Mouse (Mus musculus): Measurements from ENCODE around the gene Lrrc8e. TPM values are rescaled to one million over a fixed set of nuclear protein-coding genes. Genes with fewer than 3 reads are reported as not detected.
A peak's percentile ranks its signal among the peaks of the same experiment; 100 is the strongest.

Gene Lrrc8e
- polyA plus RNA-seq, 1 experiment from 2014 or later, result 6.7 TPM

- no peaks in the 10 kb centered on the region for H3K9me3 ChIP-seq (ENCODE audit: control insufficient read depth, low read length)
- peak within 1 kb of the TSS; percentile 95 for H3K4me2 ChIP-seq (ENCODE audit: low read depth, low read length)
- H3K9ac ChIP-seq (ENCODE audit: low read length), result peak within 1 kb of the TSS; percentile 79
- peaks cover 11% of the 10 kb centered on the region for H3K4me1 ChIP-seq (replicated peaks; ENCODE audit: control insufficient read depth, insufficient read depth, low read length)
- peak within 1 kb of the TSS; percentile 78 for H3K4me3 ChIP-seq (ENCODE audit: low read length)
- peak within 1 kb of the TSS; percentile 71 for H3K27ac ChIP-seq (ENCODE audit: low read length)
- WGBS, result 5% methylated on average over 31 of the region's 33 CpGs
- no peaks in the 10 kb centered on the region for H3K27me3 ChIP-seq (ENCODE audit: control insufficient read depth, insufficient read depth, low read depth, low read length)
- peaks cover 21% of the 10 kb centered on the region for H3K36me3 ChIP-seq (ENCODE audit: control insufficient read depth, insufficient read depth, low read length)
- ATAC-seq (ENCODE audit: low read depth), result peak; percentile 94
These were observed 32.6 kb downstream of the Lrrc8e start, which contains the start of gene Ctxn1 for GRCm38 (mm10) chr8:4259125-4259804. TSS of gene Ctxn1 (minus strand) at chr8:4259274.

GRCm38 (mm10) chr8:4259805-4260170 lies 33.2 kb downstream of the Lrrc8e start:
- WGBS, result 76% methylated on average over 4 of the region's 4 CpGs

DNA sequence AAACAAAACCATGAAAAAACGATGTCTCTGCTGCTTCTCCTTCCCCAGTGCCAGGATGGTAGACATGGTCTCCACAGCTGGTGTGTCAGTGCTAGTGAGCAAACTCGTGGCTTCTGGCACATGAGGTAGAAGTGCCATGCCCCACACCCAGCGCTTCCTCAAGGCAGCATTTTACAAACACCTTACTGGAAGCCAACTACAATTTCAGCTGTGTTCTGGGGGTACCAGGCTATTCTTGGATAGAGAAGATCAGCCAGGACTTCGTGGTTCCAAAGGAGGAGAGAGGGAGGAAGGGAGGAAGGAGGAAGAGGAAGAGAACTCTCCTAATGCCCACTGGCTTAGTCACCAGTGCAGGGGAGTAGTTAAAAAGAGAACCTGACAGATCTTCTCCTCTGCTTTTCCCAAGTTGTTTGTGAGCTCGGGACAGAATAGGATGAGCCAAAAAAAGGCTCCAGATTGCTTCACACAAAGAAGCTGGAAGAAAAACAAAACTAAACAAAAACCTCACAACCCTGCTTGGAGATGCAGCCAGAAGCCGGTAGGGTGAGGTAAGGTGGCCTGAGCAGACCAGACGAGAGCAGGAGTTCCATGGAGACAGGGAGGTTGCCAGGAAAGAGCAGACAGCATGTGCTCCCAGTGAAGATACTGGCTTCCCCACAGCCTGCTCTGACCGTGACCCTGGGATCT lies 36.6 kb downstream of the Lrrc8e start:
- Histone ChIP-seq H3K9me3 (ENCODE audit: control insufficient read depth, low read length) (no peaks in the 10 kb centered on the region), H3K36me3 (ENCODE audit: control insufficient read depth, insufficient read depth, low read length) (peaks cover 45% of the 10 kb centered on the region), H3K4me2 (ENCODE audit: low read depth, low read length) (no peak overlapping the region), H3K27me3 (ENCODE audit: control insufficient read depth, insufficient read depth, low read depth, low read length) (no peaks in the 10 kb centered on the region), H3K9ac (ENCODE audit: low read length) (no peak overlapping the region), H3K27ac (ENCODE audit: low read length) (no peak overlapping the region), H3K4me1 (replicated peaks; ENCODE audit: control insufficient read depth, insufficient read depth, low read length) (peaks cover 5% of the 10 kb centered on the region), H3K4me3 (ENCODE audit: low read length) (no peak overlapping the region)
- no peak for ATAC-seq (ENCODE audit: low read depth)
- WGBS, result 84% methylated on average over 8 of the region's 8 CpGs

More at GRCm38 (mm10) chr8:4259805-4260170, 33.2 kb downstream of the Lrrc8e start:
- Histone ChIP-seq H3K36me3 (ENCODE audit: control insufficient read depth, insufficient read depth, low read length) (peaks cover 24% of the 10 kb centered on the region), H3K4me3 (ENCODE audit: low read length) (no peak overlapping the region), H3K27ac (ENCODE audit: low read length) (no peak overlapping the region; the same call in 1 of the 2 replicates), H3K27me3 (ENCODE audit: control insufficient read depth, insufficient read depth, low read depth, low read length) (no peaks in the 10 kb centered on the region), H3K4me1 (replicated peaks; ENCODE audit: control insufficient read depth, insufficient read depth, low read length) (peaks cover 10% of the 10 kb centered on the region), H3K4me2 (ENCODE audit: low read depth, low read length) (no peak overlapping the region), H3K9ac (ENCODE audit: low read length) (no peak overlapping the region), H3K9me3 (ENCODE audit: control insufficient read depth, low read length) (no peaks in the 10 kb centered on the region)
- ATAC-seq (ENCODE audit: low read depth), result no peak

GRCm38 (mm10) chr8:4265160-4265914 lies 38.7 kb downstream of the Lrrc8e start:
- 88% methylated on average over 15 of the region's 15 CpGs for WGBS
- Histone ChIP-seq H3K4me1 (replicated peaks; ENCODE audit: control insufficient read depth, insufficient read depth, low read length) (no peaks in the 10 kb centered on the region), H3K4me3 (ENCODE audit: low read length) (no peak overlapping the region), H3K27me3 (ENCODE audit: control insufficient read depth, insufficient read depth, low read depth, low read length) (no peaks in the 10 kb centered on the region), H3K9me3 (ENCODE audit: control insufficient read depth, low read length) (no peaks in the 10 kb centered on the region), H3K4me2 (ENCODE audit: low read depth, low read length) (no peak overlapping the region), H3K9ac (ENCODE audit: low read length) (no peak overlapping the region), H3K36me3 (ENCODE audit: control insufficient read depth, insufficient read depth, low read length) (peaks cover 53% of the 10 kb centered on the region), H3K27ac (ENCODE audit: low read length) (no peak overlapping the region)
- no peak for ATAC-seq (ENCODE audit: low read depth)

GRCm38 (mm10) chr8:4267627-4268026 lies 41.0 kb downstream of the Lrrc8e start:
- no peak overlapping the region for H3K4me3 ChIP-seq (ENCODE audit: low read length)
- ATAC-seq (ENCODE audit: low read depth), result 0 out of 2 replicates have a peak, but pooled peaks have one; percentile 31

GRCm38 (mm10) chr8:4269609-4270008 lies 43.0 kb downstream of the Lrrc8e start:
- 88% methylated on average over 6 of the region's 6 CpGs for WGBS
- H3K27me3 ChIP-seq (ENCODE audit: control insufficient read depth, insufficient read depth, low read depth, low read length), result no peaks in the 10 kb centered on the region
- H3K27ac ChIP-seq (ENCODE audit: low read length), result no peak overlapping the region
- H3K4me3 ChIP-seq (ENCODE audit: low read length), result no peak overlapping the region
- H3K9me3 ChIP-seq (ENCODE audit: control insufficient read depth, low read length), result no peaks in the 10 kb centered on the region
- H3K4me1 ChIP-seq (replicated peaks; ENCODE audit: control insufficient read depth, insufficient read depth, low read length), result peaks cover 2% of the 10 kb centered on the region
- ATAC-seq (ENCODE audit: low read depth), result no peak
- H3K36me3 ChIP-seq (ENCODE audit: control insufficient read depth, insufficient read depth, low read length), result peaks cover 45% of the 10 kb centered on the region
- H3K4me2 ChIP-seq (ENCODE audit: low read depth, low read length), result no peak overlapping the region
- H3K9ac ChIP-seq (ENCODE audit: low read length), result no peak overlapping the region

More at GRCm38 (mm10) chr8:4267627-4268026, 41.0 kb downstream of the Lrrc8e start:
- Histone ChIP-seq H3K27me3 (ENCODE audit: control insufficient read depth, insufficient read depth, low read depth, low read length) (no peaks in the 10 kb centered on the region), H3K9me3 (ENCODE audit: control insufficient read depth, low read length) (no peaks in the 10 kb centered on the region), H3K4me2 (ENCODE audit: low read depth, low read length) (no peak overlapping the region), H3K9ac (ENCODE audit: low read length) (no peak overlapping the region), H3K4me1 (replicated peaks; ENCODE audit: control insufficient read depth, insufficient read depth, low read length) (no peaks in the 10 kb centered on the region), H3K36me3 (ENCODE audit: control insufficient read depth, insufficient read depth, low read length) (peaks cover 48% of the 10 kb centered on the region), H3K27ac (ENCODE audit: low read length) (no peak overlapping the region)
- 74% methylated on average over 15 of the region's 15 CpGs for WGBS

DNA sequence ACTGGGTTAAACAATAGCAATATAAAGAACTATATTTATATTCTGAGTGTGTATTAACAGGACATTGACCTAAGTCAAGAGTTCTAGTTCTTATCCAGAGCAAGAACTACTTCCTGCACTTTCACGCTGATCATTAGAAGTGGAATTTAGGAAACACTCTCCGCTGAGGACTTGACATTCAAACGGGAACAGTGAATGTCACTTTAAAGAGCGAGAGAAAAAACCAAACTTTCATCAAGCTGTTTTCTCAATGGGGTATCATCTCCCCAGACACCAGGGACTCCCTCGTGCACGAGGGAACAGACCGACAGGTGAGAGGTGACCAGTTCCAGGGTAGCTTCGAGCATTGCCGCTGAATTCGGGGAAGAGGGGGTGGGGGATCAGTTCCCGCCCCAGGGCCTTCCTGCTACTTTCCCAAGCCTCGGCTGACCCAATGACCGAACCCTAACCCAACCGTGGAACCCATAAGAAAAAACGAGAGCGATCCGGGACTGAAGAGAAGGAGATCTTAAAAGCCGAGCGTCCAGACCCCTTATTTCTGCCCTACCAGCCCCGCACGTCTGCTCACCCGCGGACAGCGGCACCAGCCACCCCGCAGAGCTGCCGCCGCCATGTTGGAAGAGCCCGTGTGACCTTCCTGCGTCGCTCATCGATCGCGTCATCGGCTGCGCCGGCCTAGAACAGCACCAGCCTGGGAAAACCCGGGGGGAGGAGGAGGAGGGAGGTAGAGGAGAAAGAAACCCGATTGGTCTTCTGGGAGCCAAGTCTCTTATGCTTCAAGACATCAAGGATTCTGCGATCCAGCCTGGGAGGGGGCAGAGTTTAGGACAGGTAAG lies 48.9 kb downstream of the Lrrc8e start, which contains the start of gene Timm44:
Gene Timm44 (minus strand): TSS at position 639 of the 836 bp plus-strand sequence.
- Histone ChIP-seq H3K4me1 (replicated peaks; ENCODE audit: control insufficient read depth, insufficient read depth, low read length) (peaks cover 8% of the 10 kb centered on the region), H3K4me3 (ENCODE audit: low read length) (peak within 1 kb of the TSS; percentile 68), H3K36me3 (ENCODE audit: control insufficient read depth, insufficient read depth, low read length) (peaks cover 16% of the 10 kb centered on the region), H3K27me3 (ENCODE audit: control insufficient read depth, insufficient read depth, low read depth, low read length) (no peaks in the 10 kb centered on the region), H3K9me3 (ENCODE audit: control insufficient read depth, low read length) (no peaks in the 10 kb centered on the region), H3K4me2 (ENCODE audit: low read depth, low read length) (peak within 1 kb of the TSS; percentile 56), H3K27ac (ENCODE audit: low read length) (peak within 1 kb of the TSS; percentile 60; the same call in 1 of the 2 replicates), H3K9ac (ENCODE audit: low read length) (peak within 1 kb of the TSS; percentile 83)
- under 1% methylated on average over 39 of the region's 39 CpGs for WGBS
- peak; percentile 99 for ATAC-seq (ENCODE audit: low read depth)

DNA sequence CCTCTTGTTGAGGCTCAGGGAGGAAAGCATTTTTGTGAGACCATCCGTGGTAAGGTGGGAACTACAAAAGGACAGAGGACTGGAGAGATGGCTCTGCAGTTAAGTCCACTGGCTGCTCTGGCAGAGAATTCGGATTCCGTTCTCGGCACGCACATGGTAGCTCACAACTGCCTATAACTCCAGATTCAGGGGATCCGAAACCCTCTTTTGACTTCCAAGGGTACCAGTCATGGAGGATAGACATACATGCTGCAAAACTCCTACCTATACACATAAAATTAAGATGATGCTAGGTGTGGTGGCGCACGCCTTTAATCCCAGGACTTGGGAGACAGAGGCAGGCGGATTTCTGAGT lies 49.5 kb downstream of the Lrrc8e start:
- no peak for ATAC-seq (ENCODE audit: low read depth)
- Histone ChIP-seq H3K36me3 (ENCODE audit: control insufficient read depth, insufficient read depth, low read length) (peaks cover 16% of the 10 kb centered on the region), H3K9ac (ENCODE audit: low read length) (peak overlapping the region; percentile 83), H3K4me2 (ENCODE audit: low read depth, low read length) (peak overlapping the region; percentile 56), H3K9me3 (ENCODE audit: control insufficient read depth, low read length) (no peaks in the 10 kb centered on the region), H3K4me3 (ENCODE audit: low read length) (peak overlapping the region; percentile 68), H3K4me1 (replicated peaks; ENCODE audit: control insufficient read depth, insufficient read depth, low read length) (peaks cover 8% of the 10 kb centered on the region), H3K27me3 (ENCODE audit: control insufficient read depth, insufficient read depth, low read depth, low read length) (no peaks in the 10 kb centered on the region), H3K27ac (ENCODE audit: low read length) (peak overlapping the region; percentile 60; the same call in 1 of the 2 replicates)
- 21% methylated on average over 9 of the region's 9 CpGs for WGBS
